Comparison of ENCODE assay signal across 19 mouse cellular contexts in the genomic region with DNA sequence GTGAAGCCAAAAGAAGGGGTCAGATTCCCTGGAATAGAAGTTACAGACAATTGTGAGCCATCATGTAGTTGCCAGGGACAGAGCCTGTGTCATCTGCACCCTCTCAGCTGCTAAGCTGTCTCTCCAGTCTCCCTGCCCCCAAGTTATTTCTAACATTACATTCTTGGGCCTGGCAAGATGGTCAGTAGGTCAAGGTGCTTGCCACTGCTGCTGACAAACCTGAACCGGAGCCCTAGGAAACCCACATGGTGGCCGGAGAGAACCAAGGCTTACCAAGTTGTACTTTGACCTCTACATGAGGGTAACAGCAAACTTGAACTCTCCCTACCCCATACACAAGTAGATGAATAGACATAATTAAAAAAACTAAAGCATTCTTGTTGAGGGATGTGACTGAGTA. TPM values are rescaled to one million over a fixed set of nuclear protein-coding genes. Genes with fewer than 3 reads are reported as not detected.
DNase-seq lines count a peak whose midpoint lies in the region; ATAC-seq and TF ChIP-seq lines count a peak whose summit lies in the region.
"Had no signal": no experiment of that assay in that cellular context is flagged by ENCODE, and none has a peak within 500 bp of the region (broad histone marks: within the 10 kb centered on the region; RNA-seq: fewer than 3 reads in every experiment).

No protein-coding gene starts in this region.

- H3K4me2 ChIP-seq in liver, postnatal 0 days (ENCODE audit: low read depth, low read length): no peak overlapping the region
- H3K4me2 ChIP-seq: forebrain, embryonic 13.5 days; heart, embryonic 11.5 days; heart, embryonic 15.5 days; hindbrain, embryonic 13.5 days had no signal

- TF ChIP-seq EP300 in liver, postnatal 0 days (IDR thresholded peaks at IDR 0.05; ENCODE audit: low read depth): no peak

- WGBS in heart, embryonic 10.5 days: 88% methylated on average over 2 of the region's 2 CpGs
- WGBS in liver, postnatal 0 days (ENCODE audit: insufficient replicate concordance): 80% methylated on average over 2 of the region's 2 CpGs

- peak; percentile 51 for DNase-seq in heart, embryonic 10.5 days (ENCODE audit: low spot score)
- DNase-seq in heart, adult 8-10 months (ENCODE audit: low spot score): no peak
- DNase-seq in liver, postnatal 0 days: no peak
- DNase-seq in liver: no peak
- peak; percentile 43 for DNase-seq in kidney, postnatal 10 days
- DNase-seq in thymus, postnatal 14 days: no peak
- DNase-seq in urinary bladder, postnatal 25 days (ENCODE audit: low spot score): no peak
- DNase-seq: adrenal gland, postnatal 10 days; cerebellum, adult 18-20 months; cerebellum, adult 9-11 months; forebrain, postnatal 0 days; gastrocnemius, postnatal 14 days; heart, postnatal 14 days had no signal

- ATAC-seq in liver, postnatal 0 days: no peak
- no peak for ATAC-seq in cerebellum, adult (ENCODE audit: insufficient number of reproducible peaks, low FRiP score, low TSS enrichment)
- ATAC-seq: forebrain, embryonic 13.5 days; forebrain, postnatal 0 days had no signal

- H3K4me1 ChIP-seq in heart, embryonic 10.5 days: peaks cover 6% of the 10 kb centered on the region
- H3K4me1 ChIP-seq in liver, postnatal 0 days (ENCODE audit: insufficient read depth): peaks cover 7% of the 10 kb centered on the region

- TF ChIP-seq CTCF in liver, postnatal 0 days (IDR thresholded peaks at IDR 0.05; ENCODE audit: low read depth): no peak

- H3K27ac ChIP-seq in heart, embryonic 10.5 days: no peak overlapping the region
- peak overlapping the region; percentile 57; the same call in 1 of the 2 replicates for H3K27ac ChIP-seq in liver, postnatal 0 days (ENCODE audit: low read depth)
- H3K27ac ChIP-seq: embryonic facial prominence, embryonic 10.5 days; forebrain, embryonic 13.5 days; heart, embryonic 15.5 days; hindbrain, embryonic 13.5 days had no signal

- H3K27me3 ChIP-seq in heart, embryonic 10.5 days (ENCODE audit: insufficient read depth, poor library complexity, severe bottlenecking): no peaks in the 10 kb centered on the region
- H3K27me3 ChIP-seq in liver, postnatal 0 days (ENCODE audit: insufficient read depth, low read length): no peaks in the 10 kb centered on the region
- H3K27me3 ChIP-seq: forebrain, embryonic 13.5 days; heart, embryonic 15.5 days; hindbrain, embryonic 13.5 days had no signal

- H3K4me3 ChIP-seq in heart, embryonic 10.5 days: no peak overlapping the region
- no peak overlapping the region for H3K4me3 ChIP-seq in liver, postnatal 0 days (ENCODE audit: low read depth, low read length)
- H3K4me3 ChIP-seq: embryonic facial prominence, embryonic 10.5 days; forebrain, embryonic 13.5 days; heart, embryonic 15.5 days; hindbrain, embryonic 13.5 days had no signal

- no peaks in the 10 kb centered on the region for H3K9me3 ChIP-seq in heart, embryonic 10.5 days
- H3K9me3 ChIP-seq in liver, postnatal 0 days (ENCODE audit: low read length): no peaks in the 10 kb centered on the region
- H3K9me3 ChIP-seq: embryonic facial prominence, embryonic 10.5 days; forebrain, embryonic 13.5 days; heart, embryonic 15.5 days; hindbrain, embryonic 13.5 days had no signal

- peaks cover 48% of the 10 kb centered on the region for H3K36me3 ChIP-seq in heart, embryonic 10.5 days
- H3K36me3 ChIP-seq in liver, postnatal 0 days (replicated peaks; ENCODE audit: insufficient read depth, low read length): peaks cover 49% of the 10 kb centered on the region

- H3K9ac ChIP-seq in liver, postnatal 0 days (replicated peaks): no peak overlapping the region
- H3K9ac ChIP-seq: forebrain, embryonic 13.5 days; forebrain, postnatal 0 days; heart, embryonic 15.5 days; hindbrain, embryonic 13.5 days had no signal

RNA-seq across cellular contexts. Expression of a gene that starts 28.7 kb away (rescaled TPM):
- 24.1 and 26.9 TPM in 2 replicates for polyA plus RNA-seq in heart, embryonic 10.5 days (2016; fragmentation: Nextera tagmentation; extraction: Ambion mirVana)
- 10 to 100 TPM; 11.1 to 15.3 (median 13.1) TPM for total RNA-seq in heart, adult 8-10 months (2022)
- 19.3 and 20.6 TPM in 2 replicates for polyA plus RNA-seq in liver, postnatal 0 days (2015; fragmentation: Nextera tagmentation; extraction: Ambion mirVana)

Comparison
In these comparisons a context has a peak if more than half of its experiments do, and no peak if none do; other contexts are left out.
1. DNase-seq: peak in heart, embryonic 10.5 days (single experiment) and kidney, postnatal 10 days (single experiment); none in heart, adult 8-10 months (single experiment), liver, postnatal 0 days (single experiment), liver (single experiment), thymus, postnatal 14 days (single experiment) and urinary bladder, postnatal 25 days (single experiment).